Mouse (Mus musculus) kidney, postnatal 0 days (tissue): Measurements from ENCODE around the gene Rps6ka1. TPM values are rescaled to one million over a fixed set of nuclear protein-coding genes. Genes with fewer than 3 reads are reported as not detected.
"Not testable (repeated sequence)": the region's sequence is repeated elsewhere in the genome, so short reads cannot be mapped to it uniquely, and the experiment has no call there.

ENCODE experiments used
- ATAC-seq: fragments of 200-750 bp; cut with Nextera tagmentation; replicated peaks from 2 replicates; pipeline ENCODE4 v1.8.0; 2017; ENCODE audit warnings: low read depth, moderate number of reproducible peaks, moderate TSS enrichment, moderate library complexity; ENCODE audit not compliant: low FRiP score
- DNase-seq: peaks from one replicate; pipeline ENCODE4 v3.0.0-alpha.2; 2016; ENCODE audit warnings: low spot score
- H3K27ac ChIP-seq: fragments of 300-500 bp; sonication (generic); 2 replicates; pipeline ENCODE4 v1.5.1; 2014; ENCODE audit warnings: mild to moderate bottlenecking
- H3K27me3 ChIP-seq: fragments of 300-500 bp; sonication (generic); 2 replicates; pipeline ENCODE4 v1.6.1; 2014; ENCODE audit warnings: low read length, mixed read lengths; ENCODE audit not compliant: insufficient read depth
- H3K36me3 ChIP-seq: fragments of 300-500 bp; sonication (generic); 2 replicates; pipeline ENCODE4 v1.6.1; 2014; ENCODE audit warnings: low read length, mixed read lengths; ENCODE audit not compliant: insufficient read depth
- H3K4me1 ChIP-seq: fragments of 300-500 bp; sonication (generic); replicated peaks from 2 replicates; pipeline ENCODE4 v1.6.1; 2014; ENCODE audit warnings: antibody characterized with exemption, low read length, mixed read lengths; ENCODE audit not compliant: insufficient read depth
- H3K4me2 ChIP-seq: fragments of 300-500 bp; sonication (generic); 2 replicates; pipeline ENCODE4 v1.6.1; 2014; ENCODE audit warnings: mild to moderate bottlenecking, low read length, moderate library complexity, mixed read lengths
- H3K4me3 ChIP-seq: fragments of 300-500 bp; sonication (generic); replicated peaks from 2 replicates; pipeline ENCODE4 v1.5.1; 2014; ENCODE audit warnings: low read depth, low read length
- H3K9ac ChIP-seq: fragments of 300-500 bp; sonication (generic); 2 replicates; pipeline ENCODE4 v1.6.1; 2014; ENCODE audit warnings: low read depth, low read length
- H3K9me3 ChIP-seq: fragments of 300-500 bp; sonication (generic); replicated peaks from 2 replicates; pipeline ENCODE4 v1.6.1; 2016; ENCODE audit warnings: low read length, inconsistent platforms, mixed read lengths
- CTCF ChIP-seq: IDR thresholded peaks from 2 replicates; pipeline ENCODE4 v1.5.1; 2016; ENCODE audit warnings: antibody characterized with exemption, low read depth, mild to moderate bottlenecking, moderate library complexity
- WGBS: fragments of 180-500 bp; shearing (Covaris S2); extraction: QIAGEN DNeasy Blood & Tissue Kit; methylation state at CpG from one replicate; pipeline ENCODE4 v1.1.7; 2014; 5-methylcytosine and 5-hydroxymethylcytosine counted together
- polyA plus RNA-seq: library from polyadenylated mRNA; unstranded; fragments of >200 nt; fragmentation: Nextera tagmentation; extraction: Ambion mirVana; gene quantifications from 2 replicates; pipeline ENCODE4 v1.2.1, GENCODE M21; 2015

The Rps6ka1 gene
- polyA plus RNA-seq, 1 experiment from 2014 or later: 29.7 TPM

DNA sequence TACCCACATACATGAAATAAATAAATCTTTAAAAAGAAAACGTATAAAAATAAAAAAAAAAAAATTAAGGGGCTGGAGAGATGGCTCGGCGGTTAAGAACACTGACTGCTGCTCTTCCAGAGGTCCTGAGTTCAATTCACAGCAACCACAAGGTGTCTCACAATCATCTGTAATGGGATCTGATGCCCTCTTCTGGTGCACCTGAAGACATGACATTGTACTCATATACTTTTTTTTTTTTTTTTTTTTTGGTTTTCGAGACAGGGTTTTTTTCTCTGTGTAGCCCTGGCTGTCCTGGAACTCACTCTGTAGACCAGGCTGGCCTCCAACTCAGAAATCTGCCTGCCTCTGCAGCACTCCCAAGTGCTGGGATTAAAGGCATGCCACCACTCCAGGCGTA, 18.7 kb upstream of the Rps6ka1 start:
- ATAC-seq, H3K9ac ChIP-seq, H3K36me3 ChIP-seq, DNase-seq, H3K27ac ChIP-seq, H3K27me3 ChIP-seq, H3K4me1 ChIP-seq, H3K4me3 ChIP-seq, H3K9me3 ChIP-seq, H3K4me2 ChIP-seq: not testable (repeated sequence)
- peak; percentile 31 for TF ChIP-seq CTCF
- 84% methylated on average over 5 of the region's 5 CpGs for WGBS

GRCm38 (mm10) chr4:133905167-133905566, 17.6 kb upstream of the Rps6ka1 start:
- Histone ChIP-seq H3K4me2 (no peak overlapping the region), H3K27ac (no peak overlapping the region), H3K36me3 (no peaks in the 10 kb centered on the region), H3K9me3 (no peaks in the 10 kb centered on the region), H3K4me3 (no peak overlapping the region), H3K27me3 (no peaks in the 10 kb centered on the region), H3K4me1 (no peaks in the 10 kb centered on the region; the same call in 1 of the 2 replicates), H3K9ac (no peak overlapping the region)
- DNase-seq: no peak
- 67% methylated on average over 7 of the region's 7 CpGs for WGBS
- no peak for ATAC-seq
- no peak for TF ChIP-seq CTCF

DNA sequence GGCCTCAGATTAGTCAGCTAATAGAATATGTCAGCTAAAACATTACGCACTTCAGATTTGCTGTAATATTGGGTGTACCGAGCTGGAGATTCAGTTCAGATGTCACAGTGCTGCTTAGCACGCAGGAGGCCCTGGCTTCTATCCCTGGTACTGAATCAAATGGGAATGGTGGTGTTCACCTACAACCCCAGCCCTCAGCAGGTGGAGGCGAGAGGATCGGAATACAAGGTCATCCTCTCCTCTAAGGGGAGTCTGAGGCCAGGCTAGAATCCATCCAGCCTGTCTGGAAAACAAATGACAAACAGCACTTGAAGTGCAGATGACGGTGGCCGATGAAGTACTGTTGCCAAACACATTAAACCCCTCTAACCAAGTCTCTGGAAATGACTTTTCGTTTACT, 16.7 kb upstream of the Rps6ka1 start:
- H3K9me3 ChIP-seq: no peaks in the 10 kb centered on the region
- no peak for ATAC-seq
- no peak overlapping the region for H3K4me2 ChIP-seq
- TF ChIP-seq CTCF: no peak
- no peaks in the 10 kb centered on the region for H3K4me1 ChIP-seq
- no peaks in the 10 kb centered on the region for H3K27me3 ChIP-seq
- DNase-seq: no peak
- no peak overlapping the region for H3K27ac ChIP-seq
- no peak overlapping the region for H3K4me3 ChIP-seq
- no peak overlapping the region for H3K9ac ChIP-seq
- 73% methylated on average over 8 of the region's 8 CpGs for WGBS
- H3K36me3 ChIP-seq: no peaks in the 10 kb centered on the region

GRCm38 (mm10) chr4:133903372-133903771, 15.8 kb upstream of the Rps6ka1 start:
- no peak overlapping the region for H3K9ac ChIP-seq
- no peaks in the 10 kb centered on the region for H3K9me3 ChIP-seq
- H3K27ac ChIP-seq: no peak overlapping the region
- ATAC-seq (no peak), DNase-seq (no peak)
- no peak overlapping the region for H3K4me3 ChIP-seq
- no peaks in the 10 kb centered on the region for H3K4me1 ChIP-seq
- no peak overlapping the region for H3K4me2 ChIP-seq
- no peaks in the 10 kb centered on the region for H3K36me3 ChIP-seq
- no peaks in the 10 kb centered on the region for H3K27me3 ChIP-seq
- TF ChIP-seq CTCF: no peak
- 74% methylated on average over 7 of the region's 7 CpGs for WGBS

GRCm38 (mm10) chr4:133902510-133902909, 14.9 kb upstream of the Rps6ka1 start:
- no peaks in the 10 kb centered on the region for H3K27me3 ChIP-seq

DNA sequence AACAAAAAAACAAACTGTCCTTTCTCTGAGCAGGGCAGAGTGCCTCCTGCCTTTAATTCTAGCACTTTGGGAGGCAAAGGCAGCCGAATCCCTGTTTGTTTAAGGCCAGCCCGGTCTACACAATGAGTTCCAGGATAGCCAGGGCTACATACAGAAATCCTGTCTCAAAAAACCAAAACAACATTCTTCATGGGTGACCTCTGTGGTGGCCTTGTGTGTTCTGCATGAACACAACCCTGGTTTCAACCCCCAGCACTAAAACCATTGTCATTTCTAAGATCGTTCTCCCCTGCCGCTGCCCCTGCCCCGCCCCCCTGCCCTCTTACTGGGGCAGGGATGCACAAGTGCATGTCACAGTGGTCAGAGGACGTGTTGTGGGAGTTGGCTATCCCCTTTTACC, 13.3 kb upstream of the Rps6ka1 start:
- no peaks in the 10 kb centered on the region for H3K36me3 ChIP-seq
- H3K4me1 ChIP-seq: no peaks in the 10 kb centered on the region
- no peak overlapping the region for H3K4me2 ChIP-seq
- TF ChIP-seq CTCF: no peak
- 80% methylated on average over 6 of the region's 6 CpGs for WGBS
- no peak for DNase-seq
- H3K9ac ChIP-seq: no peak overlapping the region
- H3K27me3 ChIP-seq: no peaks in the 10 kb centered on the region
- H3K4me3 ChIP-seq: no peak overlapping the region
- no peaks in the 10 kb centered on the region for H3K9me3 ChIP-seq
- H3K27ac ChIP-seq: no peak overlapping the region
- ATAC-seq: no peak

More at GRCm38 (mm10) chr4:133902510-133902909, 14.9 kb upstream of the Rps6ka1 start:
- Histone ChIP-seq H3K27ac (no peak overlapping the region), H3K9me3 (no peaks in the 10 kb centered on the region), H3K9ac (no peak overlapping the region), H3K4me2 (no peak overlapping the region), H3K4me1 (no peaks in the 10 kb centered on the region), H3K4me3 (no peak overlapping the region), H3K36me3 (no peaks in the 10 kb centered on the region)
- DNase-seq (no peak), ATAC-seq (no peak)
- 94% methylated on average over 2 of the region's 2 CpGs for WGBS
- TF ChIP-seq CTCF: peak; percentile 41; the same call in 1 of the 2 replicates

- H3K9ac ChIP-seq: no peak overlapping the region
- H3K4me2 ChIP-seq: no peak overlapping the region
- no peak for DNase-seq
- no peak for TF ChIP-seq CTCF
- no peak overlapping the region for H3K4me3 ChIP-seq
- no peaks in the 10 kb centered on the region for H3K27me3 ChIP-seq
- no peak for ATAC-seq
- no peaks in the 10 kb centered on the region for H3K9me3 ChIP-seq
- WGBS: 94% methylated on average over 6 of the region's 6 CpGs
- H3K4me1 ChIP-seq: no peaks in the 10 kb centered on the region
- H3K36me3 ChIP-seq: no peaks in the 10 kb centered on the region
- H3K27ac ChIP-seq: no peak overlapping the region
These were observed 12.8 kb upstream of the Rps6ka1 start for GRCm38 (mm10) chr4:133900352-133900751.
